Mouse (Mus musculus): ENCODE measurements at regions not wholly inside any gene's neighbourhood (a gene's known extent, or its start where the extent isn't known, plus 50 kb on each side); places are given as distances from the start of the nearest gene placed in this dataset.

DNA sequence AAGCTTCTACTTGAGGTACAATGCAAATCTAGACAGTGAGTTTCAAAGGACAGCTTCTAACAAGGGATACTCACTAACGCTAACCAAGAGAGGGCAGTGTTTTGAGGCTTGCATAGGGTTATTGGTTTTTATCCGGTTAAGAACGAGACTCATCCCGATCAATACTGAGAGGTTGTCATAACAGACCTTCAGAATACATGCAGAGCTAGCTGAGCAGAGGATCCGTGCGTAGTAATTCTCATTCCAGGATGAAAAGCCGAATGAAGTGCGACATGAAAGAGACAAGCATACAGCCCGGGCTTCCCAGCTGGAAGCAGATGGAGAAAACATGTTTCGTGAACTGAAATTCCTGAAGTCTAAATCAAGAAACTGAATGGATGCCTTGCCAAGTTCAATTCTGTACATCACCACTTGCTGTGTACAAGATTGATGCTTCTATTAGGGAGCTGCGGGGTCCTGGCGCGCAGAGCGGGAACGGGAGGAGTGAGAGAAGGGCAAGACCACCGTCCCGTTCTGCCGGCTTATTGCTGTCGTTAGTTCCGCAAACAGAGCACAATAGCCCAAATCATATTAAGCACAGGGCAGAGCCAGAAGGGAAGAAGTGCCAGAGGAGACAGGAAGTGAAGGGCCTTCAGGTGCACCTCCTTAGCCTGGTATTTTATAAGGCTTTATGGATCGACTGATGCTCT is 65.4 kb upstream of the Tes start:
- no peak for DNase-seq (ENCODE audit: low spot score)

GRCm38 (mm10) chr6:16995495-16995936 is 69.4 kb upstream of the Tes start:
- no peak for DNase-seq (ENCODE audit: low spot score)

GRCm38 (mm10) chr6:16994711-16995110 is 70.2 kb upstream of the Tes start:
- DNase-seq (ENCODE audit: low spot score), result no peak

GRCm38 (mm10) chr6:16991996-16992591 is 72.9 kb upstream of the Tes start:
- DNase-seq (ENCODE audit: low spot score), result no peak

DNA sequence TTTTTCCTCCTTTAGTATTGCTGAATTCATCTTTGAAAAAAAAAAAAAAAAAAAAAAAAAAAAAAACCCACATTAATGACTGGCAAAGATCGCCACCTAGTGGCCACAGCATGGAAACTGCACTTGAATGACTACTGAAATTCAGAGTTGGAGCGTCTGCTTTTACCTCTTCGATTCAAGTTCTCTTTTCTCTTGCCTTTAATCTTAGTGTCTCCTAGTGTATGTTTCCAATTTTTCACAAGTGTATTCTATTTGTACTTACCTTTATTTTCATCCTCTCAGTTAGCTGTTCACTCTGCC is 79.9 kb upstream of the Tfec start:
- DNase-seq (ENCODE audit: low spot score), result no peak

- no peak for DNase-seq (ENCODE audit: low spot score)
These were observed 79.4 kb upstream of the Tfec start for GRCm38 (mm10) chr6:16977392-16978205.

DNA sequence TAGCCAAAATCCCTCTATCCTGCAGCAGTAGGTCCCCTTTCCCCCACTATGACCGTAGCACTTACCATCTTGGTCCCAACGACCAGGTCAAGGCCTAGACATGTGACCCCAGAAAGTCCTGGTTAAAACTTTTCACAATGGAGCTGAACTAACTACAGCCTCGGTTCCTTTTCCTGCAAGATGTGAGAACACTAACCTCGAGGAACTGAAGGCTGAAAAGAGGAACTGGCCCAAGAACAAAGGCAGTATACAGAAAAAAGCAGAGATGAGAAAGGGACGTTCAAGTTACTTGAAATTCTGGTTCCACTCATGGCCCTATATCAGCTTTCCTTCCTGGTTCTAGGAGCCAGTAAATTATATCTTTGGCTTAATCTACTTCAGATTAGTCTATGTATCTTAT is 67.4 kb upstream of the Tfec start:
- no peak for DNase-seq (ENCODE audit: low spot score)

GRCm38 (mm10) chr6:16964362-16964761 is 66.1 kb upstream of the Tfec start:
- DNase-seq (ENCODE audit: low spot score), result no peak

GRCm38 (mm10) chr6:16963958-16964357 is 65.7 kb upstream of the Tfec start:
- DNase-seq (ENCODE audit: low spot score), result no peak

DNA sequence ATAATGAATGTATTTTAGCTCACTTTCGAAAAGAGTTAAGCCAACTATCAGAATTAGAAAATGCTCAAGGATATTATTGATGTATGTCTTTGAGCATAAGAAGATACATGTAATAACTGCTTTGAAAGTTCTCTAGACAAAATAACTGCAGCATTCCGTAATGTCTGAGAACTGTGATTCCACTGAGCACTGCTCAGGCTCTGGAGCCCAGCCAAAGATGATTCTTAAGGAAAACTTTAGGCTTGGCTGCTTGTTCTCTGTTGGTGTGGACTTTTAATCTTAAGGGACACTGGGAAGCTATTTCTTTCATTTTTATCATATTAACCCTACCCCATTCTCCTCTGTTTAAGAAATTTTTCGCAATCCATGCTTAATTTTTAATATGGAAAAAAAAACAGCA is 59.9 kb upstream of the Tfec start:
- DNase-seq (ENCODE audit: low spot score), result peak; percentile 23

DNA sequence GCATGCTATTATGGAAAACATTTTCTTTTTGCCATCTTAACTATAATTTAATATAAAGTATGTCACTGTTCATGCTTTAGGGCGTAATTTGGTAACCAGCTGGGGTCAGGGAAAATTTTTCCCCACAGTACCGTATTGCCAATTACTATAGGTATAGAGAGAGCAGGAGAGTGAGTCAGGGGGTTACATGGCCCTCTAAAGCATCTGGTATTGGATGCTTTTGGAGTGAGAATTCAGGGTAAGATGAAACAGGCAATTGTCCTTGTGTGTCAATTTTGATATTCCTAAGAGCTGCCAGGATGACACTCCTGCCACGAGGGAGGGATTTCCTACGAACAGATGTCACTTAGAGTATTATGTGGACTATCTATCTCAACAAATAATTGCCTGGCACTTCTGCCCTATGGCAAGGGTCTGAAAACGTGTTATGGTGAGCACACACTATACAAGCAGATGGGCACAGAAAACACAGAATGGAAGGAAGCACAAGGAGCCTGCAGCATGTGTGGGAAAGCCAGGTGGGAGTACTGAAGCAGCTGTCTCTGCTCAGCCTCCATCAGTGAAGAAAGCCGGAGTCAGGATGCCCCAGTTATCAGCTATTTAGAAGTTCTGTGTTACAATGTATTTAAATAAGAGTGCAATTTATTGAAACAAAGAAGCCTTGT is 58.7 kb upstream of the Tfec start:
- DNase-seq (ENCODE audit: low spot score), result no peak
